Mouse (Mus musculus) C2C12 (cell line): Measurements from ENCODE around the gene Nbeal2. TPM values are rescaled to one million over a fixed set of nuclear protein-coding genes. Genes with fewer than 3 reads are reported as not detected.

Experiments used
- H3K27me3 ChIP-seq: one replicate; pipeline ENCODE4 v1.6.1; 2011; ENCODE audit not compliant: control insufficient read depth, insufficient read depth, insufficient read length
- H3K36me3 ChIP-seq: one replicate; pipeline ENCODE4 v1.6.1; 2011; ENCODE audit not compliant: control insufficient read depth, insufficient read depth
- H3K4me3 ChIP-seq: one replicate; pipeline ENCODE4 v1.5.1; 2011; ENCODE audit warnings: mild to moderate bottlenecking, control low read depth; ENCODE audit not compliant: poor library complexity, insufficient read depth, severe bottlenecking
- H3K79me2 ChIP-seq: one replicate; pipeline ENCODE4 v1.6.1; 2011; ENCODE audit not compliant: control insufficient read depth, insufficient read depth
- H3K79me3 ChIP-seq: one replicate; pipeline ENCODE4 v1.6.1; 2011; ENCODE audit warnings: low read depth, control low read depth
- H3ac ChIP-seq: one replicate; pipeline ENCODE3; 2011; ENCODE audit warnings: low read depth; ENCODE audit not compliant: control insufficient read depth, insufficient read length
- CEBPB ChIP-seq: IDR thresholded peaks from one replicate; pipeline ENCODE4 v1.6.1; 2011; ENCODE audit warnings: low read depth, mild to moderate bottlenecking, control low read depth, moderate library complexity
- CTCF ChIP-seq: IDR thresholded peaks from one replicate; pipeline ENCODE4 v1.5.1; 2011; ENCODE audit not compliant: control insufficient read depth, insufficient read depth, insufficient read length
- FOSL1 ChIP-seq: IDR thresholded peaks from one replicate; pipeline ENCODE4 v1.8.0; 2011; ENCODE audit warnings: mild to moderate bottlenecking, low read length; ENCODE audit not compliant: poor library complexity, insufficient read depth, severe bottlenecking
- MAX ChIP-seq: IDR thresholded peaks from one replicate; pipeline ENCODE4 v1.6.1; 2011; ENCODE audit warnings: mild to moderate bottlenecking, control low read depth
- MYOD1 ChIP-seq: IDR thresholded peaks from one replicate; pipeline ENCODE4 v1.6.1; 2011; ENCODE audit warnings: low read depth; ENCODE audit not compliant: control insufficient read depth, insufficient read length
- MYOG ChIP-seq: IDR thresholded peaks from one replicate; pipeline ENCODE4 v1.6.1; 2011; ENCODE audit not compliant: control insufficient read depth, insufficient read length; ENCODE audit errors: extremely low read depth
- USF1 ChIP-seq: IDR thresholded peaks from one replicate; pipeline ENCODE4 v1.6.1; 2011; ENCODE audit warnings: low read depth, mild to moderate bottlenecking, control low read depth, moderate library complexity
- polyA plus RNA-seq: library from polyadenylated mRNA; unstranded; fragments of >200 nt; fragmentation: generic; extraction: Trizol; gene quantifications from one replicate; pipeline ENCODE4 v1.2.1, GENCODE M21; 2012; ENCODE audit warnings: missing spikeins

Nbeal2 gene
- polyA plus RNA-seq, 1 experiment, result 3.3 TPM

DNA sequence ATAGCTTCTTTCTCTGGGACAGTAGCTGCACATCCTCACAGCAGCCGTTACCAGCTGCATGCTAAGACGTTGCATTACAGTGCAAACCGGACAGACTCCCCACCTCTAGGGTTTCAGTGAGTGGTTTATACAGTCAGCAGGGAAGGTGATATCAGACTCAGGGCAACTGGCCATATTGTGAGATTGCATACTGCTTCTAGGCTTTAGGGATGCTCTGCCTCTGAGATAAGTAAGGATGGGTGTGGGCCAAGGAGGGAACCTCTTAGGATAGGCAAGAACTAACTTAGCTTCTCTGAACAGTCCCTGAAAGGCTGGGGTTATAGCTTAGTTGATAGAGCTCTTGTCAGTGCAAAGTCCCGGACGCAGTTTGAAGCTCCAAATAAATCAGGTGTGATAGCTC is 15.8 kb upstream of the Nbeal2 start:
- H3K79me3 ChIP-seq, result peaks cover 38% of the 10 kb centered on the region
- H3K4me3 ChIP-seq, result no peak overlapping the region
- TF ChIP-seq FOSL1, result no peak
- no peak for TF ChIP-seq MAX
- no peak for TF ChIP-seq MYOG
- no peak for TF ChIP-seq USF1
- no peak for TF ChIP-seq MYOD1
- TF ChIP-seq CEBPB, result no peak
- TF ChIP-seq CTCF, result no peak
- peaks cover 98% of the 10 kb centered on the region for H3K79me2 ChIP-seq
- no peak overlapping the region for H3ac ChIP-seq
- no peaks in the 10 kb centered on the region for H3K27me3 ChIP-seq
- H3K36me3 ChIP-seq, result no peaks in the 10 kb centered on the region

DNA sequence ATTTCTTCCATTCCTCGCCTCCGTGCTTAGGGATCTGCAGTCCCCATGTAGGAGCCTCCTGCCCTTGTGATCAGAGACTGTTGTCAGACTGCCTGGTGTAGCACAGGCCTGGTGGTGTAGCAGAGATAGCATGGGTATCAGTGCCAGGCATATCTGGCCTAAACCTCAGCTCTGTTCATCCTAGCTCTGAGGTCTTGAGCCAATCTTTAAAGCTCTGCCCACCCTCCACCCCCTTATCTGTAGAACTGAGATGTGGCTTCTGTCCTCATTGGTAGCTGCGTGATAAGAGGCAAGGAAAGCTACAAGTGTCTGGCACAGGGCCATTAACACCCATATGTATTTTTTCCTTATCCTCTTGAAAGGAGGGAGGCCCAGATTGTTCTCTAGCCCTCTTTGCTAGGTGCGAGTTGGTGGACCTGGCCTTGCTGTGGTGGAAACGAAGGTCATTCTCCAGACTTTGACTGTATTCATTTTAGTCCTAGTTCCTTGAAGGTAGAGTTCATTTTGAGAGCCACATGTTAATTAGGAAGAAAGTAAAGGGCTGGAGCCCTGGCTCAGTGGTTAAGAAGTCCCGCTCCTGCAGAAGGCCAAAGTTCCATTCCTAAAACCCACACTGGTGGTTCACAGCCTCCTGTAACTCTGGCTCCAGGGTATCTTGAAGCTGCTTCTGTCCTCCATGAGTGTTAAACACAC is 14.8 kb upstream of the Nbeal2 start:
- no peak overlapping the region for H3ac ChIP-seq
- no peak overlapping the region for H3K4me3 ChIP-seq
- TF ChIP-seq CEBPB (no peak), FOSL1 (no peak), MAX (no peak), MYOD1 (no peak), CTCF (no peak), USF1 (no peak), MYOG (no peak)
- peaks cover 98% of the 10 kb centered on the region for H3K79me2 ChIP-seq
- no peaks in the 10 kb centered on the region for H3K27me3 ChIP-seq
- no peaks in the 10 kb centered on the region for H3K36me3 ChIP-seq
- H3K79me3 ChIP-seq, result peaks cover 37% of the 10 kb centered on the region

DNA sequence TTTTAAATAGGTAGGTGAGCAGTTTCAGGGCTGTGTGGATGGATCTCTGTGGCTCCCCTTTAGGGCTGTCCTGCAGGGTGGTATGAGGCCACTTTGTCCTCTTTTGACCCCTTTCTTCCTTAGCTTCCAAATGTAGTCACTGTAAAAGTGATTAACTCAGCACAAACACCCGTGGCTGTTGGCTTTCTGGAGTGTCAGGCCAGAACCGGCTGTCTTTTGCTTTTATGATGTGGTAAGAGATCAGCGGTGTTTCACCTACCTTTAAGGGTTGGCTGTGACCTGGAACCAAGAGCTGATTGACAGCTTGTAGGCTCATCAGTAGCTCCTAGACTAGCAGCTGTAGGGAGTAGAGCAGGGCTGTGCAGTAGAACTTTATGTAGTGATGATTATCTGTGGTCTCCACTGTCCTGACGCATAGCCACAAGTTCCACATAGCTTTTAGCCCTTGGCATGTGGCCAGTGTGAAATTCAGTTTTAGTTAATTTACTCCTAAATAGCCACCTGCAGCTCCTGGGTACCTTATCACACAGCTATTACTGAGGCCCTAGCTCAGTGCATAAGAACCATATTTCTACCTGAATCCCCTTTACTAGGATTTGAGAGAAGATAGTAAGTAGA is 13.4 kb upstream of the Nbeal2 start:
- peaks cover 97% of the 10 kb centered on the region for H3K79me2 ChIP-seq
- no peaks in the 10 kb centered on the region for H3K36me3 ChIP-seq
- peaks cover 30% of the 10 kb centered on the region for H3K79me3 ChIP-seq
- H3ac ChIP-seq, result no peak overlapping the region
- H3K4me3 ChIP-seq, result no peak overlapping the region
- H3K27me3 ChIP-seq, result no peaks in the 10 kb centered on the region
- no peak for TF ChIP-seq MYOG
- TF ChIP-seq MYOD1, result no peak
- TF ChIP-seq MAX, result no peak
- TF ChIP-seq FOSL1, result no peak
- TF ChIP-seq CTCF, result no peak
- TF ChIP-seq USF1, result no peak
- TF ChIP-seq CEBPB, result no peak

DNA sequence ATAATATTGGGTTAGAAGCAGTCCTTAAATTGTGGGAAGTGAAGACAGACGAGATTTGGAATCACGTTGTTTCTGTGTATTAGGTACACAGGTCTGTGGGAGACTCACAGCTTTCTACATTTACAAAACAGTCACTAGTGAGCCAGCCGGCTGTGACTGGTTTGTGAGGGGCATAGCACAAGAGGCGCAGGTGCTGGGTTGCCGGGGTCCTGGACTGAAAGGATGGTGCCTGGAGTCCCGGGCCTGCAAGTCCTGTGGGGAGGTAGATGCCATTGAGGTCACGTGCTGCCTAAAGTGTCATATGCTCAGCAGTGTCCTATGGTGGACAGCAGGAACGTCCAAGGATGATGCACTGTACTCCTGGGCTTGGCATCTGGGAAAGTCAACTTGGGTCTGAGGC is 12.4 kb upstream of the Nbeal2 start:
- no peak overlapping the region for H3K4me3 ChIP-seq
- H3K79me3 ChIP-seq, result peaks cover 33% of the 10 kb centered on the region
- no peaks in the 10 kb centered on the region for H3K36me3 ChIP-seq
- no peak overlapping the region for H3ac ChIP-seq
- TF ChIP-seq CEBPB (no peak), MYOD1 (no peak), MYOG (no peak), USF1 (no peak), FOSL1 (no peak), MAX (no peak), CTCF (no peak)
- H3K27me3 ChIP-seq, result no peaks in the 10 kb centered on the region
- H3K79me2 ChIP-seq, result peaks cover 98% of the 10 kb centered on the region

DNA sequence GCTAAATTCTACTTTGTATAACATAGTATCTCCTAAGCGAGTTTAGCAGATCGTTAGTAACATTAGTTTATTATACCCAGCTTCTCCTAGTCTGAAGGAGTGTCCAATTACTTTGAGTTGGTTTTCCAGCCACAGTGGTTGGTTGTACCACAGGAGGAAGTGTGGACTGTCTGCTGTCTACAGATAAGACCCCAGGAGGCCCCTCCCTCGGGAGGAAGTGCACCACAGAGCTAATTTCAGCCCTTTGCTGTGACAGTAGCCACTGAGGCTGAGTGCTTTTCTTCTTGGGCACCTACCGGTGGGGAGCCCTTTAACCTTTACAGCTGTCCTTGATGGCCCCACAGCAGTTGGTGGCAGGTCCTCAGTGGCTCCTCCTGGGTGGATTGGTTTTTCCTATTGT is 12.0 kb upstream of the Nbeal2 start:
- Histone ChIP-seq H3K27me3 (no peaks in the 10 kb centered on the region), H3K79me2 (peaks cover 98% of the 10 kb centered on the region), H3K79me3 (peaks cover 38% of the 10 kb centered on the region), H3K36me3 (no peaks in the 10 kb centered on the region), H3K4me3 (no peak overlapping the region), H3ac (no peak overlapping the region)
- no peak for TF ChIP-seq USF1
- no peak for TF ChIP-seq MYOD1
- no peak for TF ChIP-seq CEBPB
- TF ChIP-seq MYOG, result no peak
- no peak for TF ChIP-seq MAX
- no peak for TF ChIP-seq CTCF
- TF ChIP-seq FOSL1, result no peak
